Mouse (Mus musculus): Measurements from ENCODE around the gene Enox1.

- TF ChIP-seq POLR2A (IDR thresholded peaks at IDR 0.05; ENCODE audit: borderline replicate concordance, extremely low read depth, insufficient read depth, insufficient read length, poor library complexity, severe bottlenecking) (no peak), CTCF (IDR thresholded peaks at IDR 0.05; ENCODE audit: borderline replicate concordance, extremely low read depth, insufficient read depth, insufficient read length) (no peak)
These were observed 6.0 kb upstream of the Enox1 start for GRCm38 (mm10) chr14:77150556-77150955.

All from brain, embryonic 14.5 days (tissue).